In genomic region chr10:80673690-80674089, GRCm38 (mm10) we compare ENCODE assay signal across 9 mouse cellular contexts. TPM values are rescaled to one million over a fixed set of nuclear protein-coding genes. Genes with fewer than 3 reads are reported as not detected.
DNase-seq lines count a peak whose midpoint lies in the region; ATAC-seq and TF ChIP-seq lines count a peak whose summit lies in the region.
"Had no signal": no experiment of that assay in that cellular context is flagged by ENCODE, and none has a peak within 500 bp of the region (broad histone marks: within the 10 kb centered on the region; RNA-seq: fewer than 3 reads in every experiment).

No protein-coding gene starts in this region.

- H3K4me2 ChIP-seq in liver, embryonic 14.5 days (ENCODE audit: low read depth) = peak overlapping the region; percentile 98

- H3K4me1 ChIP-seq in liver, embryonic 14.5 days (replicated peaks; ENCODE audit: control insufficient read depth in 2 of 2, insufficient read depth in 2 of 2, low read length in 1 of 2) = peaks cover 35 to 39% of the 10 kb centered on the region in 2 experiments

- H3K27ac ChIP-seq in liver, embryonic 14.5 days = no peak overlapping the region

- H3K27me3 ChIP-seq in liver, embryonic 14.5 days (ENCODE audit: control insufficient read depth, insufficient read depth, low read length) = no peaks in the 10 kb centered on the region

- TF ChIP-seq CTCF in liver, embryonic 14.5 days (IDR thresholded peaks at IDR 0.05; ENCODE audit: low read depth) = no peak

- TF ChIP-seq EP300 in liver, embryonic 14.5 days (IDR thresholded peaks at IDR 0.05; ENCODE audit: low read depth) = no peak

- H3K9me3 ChIP-seq in liver, embryonic 14.5 days (ENCODE audit: control insufficient read depth, low read length) = no peaks in the 10 kb centered on the region

- 67% methylated on average over 3 of the region's 3 CpGs for WGBS in liver, embryonic 14.5 days (ENCODE audit: insufficient replicate concordance)

- DNase-seq in heart, adult 11 months = peak; percentile 96
- DNase-seq in heart, adult 9 months (ENCODE audit: low spot score in 2 of 2) = no peak
- DNase-seq in thymus, postnatal 0 days (ENCODE audit: low spot score) = peak; percentile 8
- DNase-seq in thymus, postnatal 4 days = no peak
- no peak for DNase-seq in liver, embryonic 14.5 days (ENCODE audit: low read depth in 3 of 3, low spot score in 3 of 3)
- DNase-seq in urinary bladder, adult 18-20 months (ENCODE audit: low spot score in 2 of 2) = no peak
- no peak for DNase-seq in cerebellum, adult 11 months
- DNase-seq in left cerebral cortex, adult 9 months (ENCODE audit: low spot score in 2 of 2) = no peak
- DNase-seq: right cerebral cortex, postnatal 25 days had no signal

- peak overlapping the region; percentile 98 for H3K9ac ChIP-seq in liver, embryonic 14.5 days (replicated peaks)

- H3K4me3 ChIP-seq in liver, embryonic 14.5 days (ENCODE audit: insufficient read depth in 1 of 2, low read depth in 2 of 2, low read length in 2 of 2) = peak overlapping the region in 1 of 2 experiments; percentile 98; a peak in 2 of 4 replicates

- ATAC-seq in liver, embryonic 14.5 days (ENCODE audit: insufficient read depth) = no peak

- peaks cover 34% of the 10 kb centered on the region for H3K36me3 ChIP-seq in liver, embryonic 14.5 days (replicated peaks; ENCODE audit: control insufficient read depth, insufficient read depth, low read depth)

RNA-seq across cellular contexts. Expression of gene Mknk2, which starts 4.2 kb away (rescaled TPM):
- 119 and 125 TPM in 2 replicates for polyA plus RNA-seq in thymus, postnatal 0 days (2015; fragmentation: Nextera tagmentation; extraction: Ambion mirVana)
- polyA plus RNA-seq in liver, embryonic 14.5 days (2012; rRNA removed) = 59.7 and 69.1 TPM in 2 replicates
- polyA plus RNA-seq in liver, embryonic 14.5 days (2014; fragmentation: Nextera tagmentation; extraction: Ambion mirVana) = 58.7 and 74.3 TPM in 2 replicates

RNA-seq across cellular contexts. Expression of gene Btbd2, which starts 16.8 kb away (rescaled TPM):
- 31.6 and 31.9 TPM in 2 replicates for polyA plus RNA-seq in thymus, postnatal 0 days (2015; fragmentation: Nextera tagmentation; extraction: Ambion mirVana)
- 8.2 and 11.3 TPM in 2 replicates for polyA plus RNA-seq in liver, embryonic 14.5 days (2012; rRNA removed)
- 8.6 and 12.0 TPM in 2 replicates for polyA plus RNA-seq in liver, embryonic 14.5 days (2014; fragmentation: Nextera tagmentation; extraction: Ambion mirVana)

RNA-seq across cellular contexts. Expression of gene Mob3a, which starts 28.1 kb away (rescaled TPM):
- polyA plus RNA-seq in thymus, postnatal 0 days (2015; fragmentation: Nextera tagmentation; extraction: Ambion mirVana) = 107 and 114 TPM in 2 replicates
- 13.0 and 15.8 TPM in 2 replicates for polyA plus RNA-seq in liver, embryonic 14.5 days (2012; rRNA removed)
- 14.2 and 16.0 TPM in 2 replicates for polyA plus RNA-seq in liver, embryonic 14.5 days (2014; fragmentation: Nextera tagmentation; extraction: Ambion mirVana)

RNA-seq across cellular contexts. Expression of gene Izumo4, which starts 28.3 kb away (rescaled TPM):
- 17.8 and 20.1 TPM in 2 replicates for polyA plus RNA-seq in thymus, postnatal 0 days (2015; fragmentation: Nextera tagmentation; extraction: Ambion mirVana)
- polyA plus RNA-seq in liver, embryonic 14.5 days (2012; rRNA removed) = 9.9 and 11.3 TPM in 2 replicates
- 4.0 and 6.0 TPM in 2 replicates for polyA plus RNA-seq in liver, embryonic 14.5 days (2014; fragmentation: Nextera tagmentation; extraction: Ambion mirVana)

RNA-seq across cellular contexts. Expression of gene Csnk1g2, which starts 51.1 kb away (rescaled TPM):
- 153 and 160 TPM in 2 replicates for polyA plus RNA-seq in thymus, postnatal 0 days (2015; fragmentation: Nextera tagmentation; extraction: Ambion mirVana)
- polyA plus RNA-seq in liver, embryonic 14.5 days (2012; rRNA removed) = 46.9 and 51.3 TPM in 2 replicates
- 25.5 and 27.0 TPM in 2 replicates for polyA plus RNA-seq in liver, embryonic 14.5 days (2014; fragmentation: Nextera tagmentation; extraction: Ambion mirVana)

Comparison
In these comparisons a context has a peak if more than half of its experiments do, and no peak if none do; other contexts are left out.
1. DNase-seq: peak in heart, adult 11 months (single experiment) and thymus, postnatal 0 days (single experiment); none in heart, adult 9 months (0 of 2), thymus, postnatal 4 days (single experiment), liver, embryonic 14.5 days (0 of 3), urinary bladder, adult 18-20 months (0 of 2), cerebellum, adult 11 months (single experiment) and left cerebral cortex, adult 9 months (0 of 2).